Mouse (Mus musculus) midbrain, embryonic 14.5 days (tissue): Measurements from ENCODE around the gene Apba1. TPM values are rescaled to one million over a fixed set of nuclear protein-coding genes. Genes with fewer than 3 reads are reported as not detected.

Source experiments
- ATAC-seq: fragments of 200-750 bp; cut with Nextera tagmentation; 2 replicates; pipeline ENCODE4 v1.8.0; 2017; ENCODE audit warnings: moderate number of reproducible peaks, moderate library complexity; ENCODE audit not compliant: low FRiP score, low TSS enrichment
- DNase-seq: peaks from one replicate; pipeline ENCODE4 v3.0.0-alpha.2; 2015
- H3K27ac ChIP-seq: fragments of 300-500 bp; sonication (generic); replicated peaks from 2 replicates; pipeline ENCODE4 v1.5.1; 2014; ENCODE audit warnings: mild to moderate bottlenecking, low read depth, low read length, moderate library complexity
- H3K27me3 ChIP-seq: fragments of 300-500 bp; sonication (generic); 2 replicates; pipeline ENCODE4 v1.6.1; 2014; ENCODE audit warnings: low read length, control low read depth, mixed read lengths; ENCODE audit not compliant: control insufficient read depth, insufficient read depth
- H3K36me3 ChIP-seq: fragments of 300-500 bp; sonication (generic); 2 replicates; pipeline ENCODE4 v1.6.1; 2014; ENCODE audit warnings: low read length, control low read depth; ENCODE audit not compliant: control insufficient read depth, insufficient read depth
- H3K4me1 ChIP-seq: fragments of 300-500 bp; sonication (generic); 2 replicates; pipeline ENCODE4 v1.6.1; 2014; ENCODE audit warnings: mild to moderate bottlenecking, antibody characterized with exemption, low read length, control low read depth; ENCODE audit not compliant: control insufficient read depth, insufficient read depth
- H3K4me2 ChIP-seq: fragments of 300-500 bp; sonication (generic); 2 replicates; pipeline ENCODE4 v1.6.1; 2014; ENCODE audit warnings: mild to moderate bottlenecking, low read length, moderate library complexity
- H3K4me3 ChIP-seq: fragments of 300-500 bp; sonication (generic); replicated peaks from 2 replicates; pipeline ENCODE4 v1.5.1; 2014; ENCODE audit warnings: low read depth, low read length
- H3K9ac ChIP-seq: fragments of 300-500 bp; sonication (generic); replicated peaks from 2 replicates; pipeline ENCODE4 v1.6.1; 2014; ENCODE audit warnings: mild to moderate bottlenecking, low read length, moderate library complexity
- H3K9me3 ChIP-seq: fragments of 300-500 bp; sonication (generic); 2 replicates; pipeline ENCODE4 v1.6.1; 2016; ENCODE audit warnings: low read length, control low read depth, mixed read lengths; ENCODE audit not compliant: control insufficient read depth
- WGBS: fragments of 180-500 bp; shearing (Covaris S2); extraction: QIAGEN DNeasy Blood & Tissue Kit; methylation state at CpG from one replicate; pipeline ENCODE4 v1.1.7; 2014; 5-methylcytosine and 5-hydroxymethylcytosine counted together
- polyA plus RNA-seq: library from polyadenylated mRNA; unstranded; fragments of >200 nt; fragmentation: Nextera tagmentation; extraction: Ambion mirVana; gene quantifications from 2 replicates; pipeline ENCODE4 v1.2.1, GENCODE M21; 2014

Gene Apba1
- polyA plus RNA-seq = 10.9 and 14.1 TPM in 2 replicates

GRCm38 (mm10) chr19:23758554-23759321 lies at the start of gene Apba1:
TSS of gene Apba1 (plus strand) at chr19:23758887.
- peak within 1 kb of the TSS; percentile 97 for H3K27ac ChIP-seq
- peak within 1 kb of the TSS; percentile 57 for H3K4me2 ChIP-seq
- peak; percentile 96 for DNase-seq
- no peaks in the 10 kb centered on the region for H3K9me3 ChIP-seq
- peak; percentile 89 for ATAC-seq
- H3K9ac ChIP-seq = peak within 1 kb of the TSS; percentile 88
- no peaks in the 10 kb centered on the region for H3K27me3 ChIP-seq
- H3K4me1 ChIP-seq = peaks cover 22% of the 10 kb centered on the region
- WGBS = under 1% methylated on average over 93 of the region's 98 CpGs
- H3K4me3 ChIP-seq = peak within 1 kb of the TSS; percentile 68
- no peaks in the 10 kb centered on the region for H3K36me3 ChIP-seq

- H3K27ac ChIP-seq = no peak overlapping the region
- ATAC-seq (no peak), DNase-seq (no peak)
- no peaks in the 10 kb centered on the region for H3K9me3 ChIP-seq
- H3K4me2 ChIP-seq = no peak overlapping the region
- no peak overlapping the region for H3K9ac ChIP-seq
- WGBS = 76% methylated on average over 3 of the region's 3 CpGs
- no peaks in the 10 kb centered on the region for H3K4me1 ChIP-seq
- H3K4me3 ChIP-seq = no peak overlapping the region
- H3K27me3 ChIP-seq = no peaks in the 10 kb centered on the region
- no peaks in the 10 kb centered on the region for H3K36me3 ChIP-seq
These were observed 12.2 kb upstream of the Apba1 start for GRCm38 (mm10) chr19:23746506-23746905.

- Histone ChIP-seq H3K4me3 (no peak overlapping the region), H3K9me3 (no peaks in the 10 kb centered on the region), H3K36me3 (no peaks in the 10 kb centered on the region), H3K4me1 (peaks cover 22% of the 10 kb centered on the region; the same call in 1 of the 2 replicates), H3K4me2 (no peak overlapping the region), H3K27ac (no peak overlapping the region), H3K9ac (no peak overlapping the region), H3K27me3 (no peaks in the 10 kb centered on the region)
- ATAC-seq (no peak), DNase-seq (peak; percentile 26)
- WGBS = 19% methylated on average over 7 of the region's 7 CpGs
These were observed 1.7 kb upstream of the Apba1 start for GRCm38 (mm10) chr19:23757011-23757410.

GRCm38 (mm10) chr19:23757961-23758553 lies 630 bp upstream of the Apba1 start:
- peak overlapping the region; percentile 88 for H3K9ac ChIP-seq
- H3K9me3 ChIP-seq = no peaks in the 10 kb centered on the region
- H3K27ac ChIP-seq = peak overlapping the region; percentile 97
- H3K4me2 ChIP-seq = peak overlapping the region; percentile 57
- H3K36me3 ChIP-seq = no peaks in the 10 kb centered on the region
- H3K4me3 ChIP-seq = peak overlapping the region; percentile 68
- under 1% methylated on average over 40 of the region's 40 CpGs for WGBS
- peak; percentile 98 for DNase-seq
- H3K27me3 ChIP-seq = no peaks in the 10 kb centered on the region
- peaks cover 22% of the 10 kb centered on the region; the same call in 1 of the 2 replicates for H3K4me1 ChIP-seq
- ATAC-seq = peak; percentile 72

GRCm38 (mm10) chr19:23759322-23759945 lies 747 bp downstream of the Apba1 start:
- ATAC-seq (peak; percentile 41; the same call in 1 of the 2 replicates), DNase-seq (no peak)
- Histone ChIP-seq H3K9ac (peak overlapping the region; percentile 88), H3K4me1 (peaks cover 22% of the 10 kb centered on the region), H3K27ac (peak overlapping the region; percentile 97), H3K4me3 (peak overlapping the region; percentile 68), H3K9me3 (no peaks in the 10 kb centered on the region), H3K27me3 (no peaks in the 10 kb centered on the region), H3K4me2 (peak overlapping the region; percentile 57), H3K36me3 (no peaks in the 10 kb centered on the region)
- 2% methylated on average over 17 of the region's 17 CpGs for WGBS

GRCm38 (mm10) chr19:23763371-23763770 lies 4.7 kb downstream of the Apba1 start:
- WGBS = 91% methylated on average over 6 of the region's 6 CpGs
- no peaks in the 10 kb centered on the region for H3K9me3 ChIP-seq
- H3K36me3 ChIP-seq = no peaks in the 10 kb centered on the region
- H3K27me3 ChIP-seq = no peaks in the 10 kb centered on the region
- H3K9ac ChIP-seq = no peak overlapping the region
- no peak overlapping the region for H3K4me2 ChIP-seq
- peaks cover 20% of the 10 kb centered on the region for H3K4me1 ChIP-seq
- H3K4me3 ChIP-seq = no peak overlapping the region
- H3K27ac ChIP-seq = no peak overlapping the region
- no peak for ATAC-seq
- DNase-seq = no peak

GRCm38 (mm10) chr19:23764051-23764450 lies 5.4 kb downstream of the Apba1 start:
- Histone ChIP-seq H3K9ac (no peak overlapping the region), H3K4me1 (peaks cover 20% of the 10 kb centered on the region), H3K27me3 (no peaks in the 10 kb centered on the region), H3K9me3 (no peaks in the 10 kb centered on the region), H3K27ac (no peak overlapping the region), H3K36me3 (no peaks in the 10 kb centered on the region), H3K4me3 (no peak overlapping the region), H3K4me2 (no peak overlapping the region)
- WGBS = 42% methylated on average over 2 of the region's 2 CpGs
- DNase-seq (no peak), ATAC-seq (no peak)

GRCm38 (mm10) chr19:23768864-23769263 lies 10.2 kb downstream of the Apba1 start:
- Histone ChIP-seq H3K4me3 (no peak overlapping the region), H3K4me1 (peaks cover 18% of the 10 kb centered on the region), H3K27ac (no peak overlapping the region), H3K27me3 (no peaks in the 10 kb centered on the region), H3K4me2 (no peak overlapping the region), H3K36me3 (no peaks in the 10 kb centered on the region), H3K9ac (no peak overlapping the region), H3K9me3 (no peaks in the 10 kb centered on the region)
- no peak for DNase-seq
- 52% methylated on average over 5 of the region's 5 CpGs for WGBS
- ATAC-seq = no peak
